Comparison of ENCODE assay signal across 11 mouse cellular contexts in genomic region chr3:109286590-109286989, GRCm38 (mm10). TPM values are rescaled to one million over a fixed set of nuclear protein-coding genes. Genes with fewer than 3 reads are reported as not detected.
DNase-seq lines count a peak whose midpoint lies in the region; ATAC-seq and TF ChIP-seq lines count a peak whose summit lies in the region.
"Had no signal": no experiment of that assay in that cellular context is flagged by ENCODE, and none has a peak within 500 bp of the region (broad histone marks: within the 10 kb centered on the region; RNA-seq: fewer than 3 reads in every experiment).

No protein-coding gene starts in this region.

- no peaks in the 10 kb centered on the region for H3K36me3 ChIP-seq in stomach, embryonic 14.5 days (ENCODE audit: control insufficient read depth, insufficient read depth, low read length)
- H3K36me3 ChIP-seq in stomach, postnatal 0 days (ENCODE audit: control insufficient read depth, insufficient read depth, low read length) = no peaks in the 10 kb centered on the region
- H3K36me3 ChIP-seq in stomach, embryonic 16.5 days (ENCODE audit: control insufficient read depth, insufficient read depth, low read length) = no peaks in the 10 kb centered on the region
- no peaks in the 10 kb centered on the region for H3K36me3 ChIP-seq in forebrain, embryonic 13.5 days (ENCODE audit: poor library complexity, severe bottlenecking)
- H3K36me3 ChIP-seq: neural tube, embryonic 15.5 days had no signal

- no peak overlapping the region for H3K4me3 ChIP-seq in stomach, embryonic 14.5 days (ENCODE audit: low read depth, low read length)
- no peak overlapping the region for H3K4me3 ChIP-seq in stomach, postnatal 0 days (ENCODE audit: low read depth, low read length)
- no peak overlapping the region for H3K4me3 ChIP-seq in stomach, embryonic 16.5 days (replicated peaks; ENCODE audit: low read length)
- H3K4me3 ChIP-seq in forebrain, embryonic 13.5 days = no peak overlapping the region
- H3K4me3 ChIP-seq: neural tube, embryonic 15.5 days had no signal

- H3K4me2 ChIP-seq in stomach, embryonic 14.5 days (replicated peaks; ENCODE audit: low read depth, low read length) = no peak overlapping the region
- no peak overlapping the region for H3K4me2 ChIP-seq in stomach, postnatal 0 days (replicated peaks; ENCODE audit: low read depth)
- H3K4me2 ChIP-seq in stomach, embryonic 16.5 days (ENCODE audit: low read depth, low read length) = no peak overlapping the region
- no peak overlapping the region for H3K4me2 ChIP-seq in forebrain, embryonic 13.5 days
- H3K4me2 ChIP-seq: neural tube, embryonic 15.5 days had no signal

- 19% methylated on average over 1 of the region's 1 CpGs for whole genome bisulfite sequencing in stomach, embryonic 14.5 days
- WGBS in stomach, postnatal 0 days = 38% methylated on average over 1 of the region's 1 CpGs
- 16% methylated on average over 1 of the region's 1 CpGs for WGBS in stomach, embryonic 16.5 days
- WGBS in forebrain, embryonic 13.5 days = 96% methylated on average over 1 of the region's 1 CpGs

- no peak overlapping the region for H3K27ac ChIP-seq in stomach, embryonic 14.5 days (ENCODE audit: low read length)
- no peak overlapping the region for H3K27ac ChIP-seq in stomach, postnatal 0 days (replicated peaks)
- no peak overlapping the region for H3K27ac ChIP-seq in stomach, embryonic 16.5 days (ENCODE audit: low read length)
- no peak overlapping the region for H3K27ac ChIP-seq in forebrain, embryonic 13.5 days
- H3K27ac ChIP-seq: neural tube, embryonic 15.5 days had no signal

- no peaks in the 10 kb centered on the region for H3K9me3 ChIP-seq in stomach, embryonic 14.5 days (ENCODE audit: control insufficient read depth, low read depth, low read length)
- no peaks in the 10 kb centered on the region for H3K9me3 ChIP-seq in stomach, postnatal 0 days (ENCODE audit: control insufficient read depth, low read length)
- H3K9me3 ChIP-seq in stomach, embryonic 16.5 days (replicated peaks; ENCODE audit: control insufficient read depth, low read length) = no peaks in the 10 kb centered on the region
- no peaks in the 10 kb centered on the region for H3K9me3 ChIP-seq in forebrain, embryonic 13.5 days (replicated peaks)
- H3K9me3 ChIP-seq: neural tube, embryonic 15.5 days had no signal

- no peaks in the 10 kb centered on the region; the same call in 1 of the 2 replicates for H3K4me1 ChIP-seq in stomach, embryonic 14.5 days (ENCODE audit: control insufficient read depth, insufficient read depth, low read length)
- no peaks in the 10 kb centered on the region for H3K4me1 ChIP-seq in stomach, postnatal 0 days (replicated peaks; ENCODE audit: control insufficient read depth, insufficient read depth)
- no peaks in the 10 kb centered on the region for H3K4me1 ChIP-seq in stomach, embryonic 16.5 days (ENCODE audit: control insufficient read depth, insufficient read depth, low read length)
- no peaks in the 10 kb centered on the region for H3K4me1 ChIP-seq in forebrain, embryonic 13.5 days
- H3K4me1 ChIP-seq: neural tube, embryonic 15.5 days had no signal

- no peak; the same call in 1 of the 2 replicates for TF ChIP-seq CTCF in stomach, postnatal 0 days (IDR thresholded peaks at IDR 0.05; ENCODE audit: low read depth)

- TF ChIP-seq EP300 in stomach, postnatal 0 days (optimal IDR thresholded peaks at IDR 0.05) = no peak

- intact Hi-C loops in heart, postnatal 25 days (cut with DNase I) = no loop called here

- no peak for DNase-seq in stomach, postnatal 0 days (ENCODE audit: low spot score)
- DNase-seq in c-Kit-positive CD71-negative TER-119-negative erythroid progenitor cells, embryonic 14.5 days (ENCODE audit: low read depth) = peak; percentile 14
- DNase-seq in heart, postnatal 25 days (ENCODE audit: low spot score) = peak; percentile 74
- DNase-seq in spleen, postnatal 10 days (ENCODE audit: low spot score in 2 of 2) = no peak
- no peak for DNase-seq in right cerebral cortex, adult 18-20 months
- DNase-seq: cerebellum, postnatal 10 days; forebrain, postnatal 0 days had no signal

- no peak overlapping the region for H3K9ac ChIP-seq in stomach, embryonic 14.5 days (replicated peaks; ENCODE audit: low read depth, low read length)
- H3K9ac ChIP-seq in stomach, postnatal 0 days (ENCODE audit: low read length) = no peak overlapping the region
- no peak overlapping the region for H3K9ac ChIP-seq in stomach, embryonic 16.5 days (ENCODE audit: low read length)
- no peak overlapping the region for H3K9ac ChIP-seq in forebrain, embryonic 13.5 days
- H3K9ac ChIP-seq: forebrain, postnatal 0 days; neural tube, embryonic 15.5 days had no signal

- peak; percentile 90 for ATAC-seq in stomach, embryonic 14.5 days (ENCODE audit: insufficient number of reproducible peaks, insufficient read depth, low FRiP score, low read depth)
- no peak; the same call in 1 of the 2 replicates for ATAC-seq in stomach, postnatal 0 days (ENCODE audit: low FRiP score, low TSS enrichment)
- ATAC-seq in stomach, embryonic 16.5 days (ENCODE audit: insufficient read depth, low FRiP score) = peak; percentile 89
- no peak for ATAC-seq in forebrain, embryonic 13.5 days
- ATAC-seq: forebrain, postnatal 0 days had no signal

- H3K27me3 ChIP-seq in stomach, embryonic 14.5 days (ENCODE audit: control insufficient read depth, insufficient read depth, low read length) = no peaks in the 10 kb centered on the region
- H3K27me3 ChIP-seq in stomach, postnatal 0 days (ENCODE audit: control insufficient read depth, insufficient read depth, low read length) = no peaks in the 10 kb centered on the region
- H3K27me3 ChIP-seq in stomach, embryonic 16.5 days (ENCODE audit: control insufficient read depth, insufficient read depth, low read length) = no peaks in the 10 kb centered on the region
- no peaks in the 10 kb centered on the region for H3K27me3 ChIP-seq in forebrain, embryonic 13.5 days
- H3K27me3 ChIP-seq: neural tube, embryonic 15.5 days had no signal

RNA-seq across cellular contexts. Expression of gene Vav3, which starts 53.9 kb away (rescaled TPM):
- 16.3 and 18.4 TPM in 2 replicates for polyA plus RNA-seq in stomach, embryonic 14.5 days (2014; fragmentation: Nextera tagmentation; extraction: Ambion mirVana)
- polyA plus RNA-seq in stomach, postnatal 0 days (2015; fragmentation: Nextera tagmentation; extraction: Ambion mirVana) = 20.2 and 20.4 TPM in 2 replicates
- total RNA-seq in heart, postnatal 25 days (2021) = 1 to 10 TPM; 6.2 to 6.3 TPM
- 20.5 and 27.0 TPM in 2 replicates for polyA plus RNA-seq in stomach, embryonic 16.5 days (2015; fragmentation: Nextera tagmentation; extraction: Ambion mirVana)
- polyA plus RNA-seq in forebrain, embryonic 13.5 days (2015; fragmentation: Nextera tagmentation; extraction: Ambion mirVana) = 6.5 and 10.1 TPM in 2 replicates

Comparison
In these comparisons a context has a peak if more than half of its experiments do, and no peak if none do; other contexts are left out.
1. ATAC-seq: peak in stomach, embryonic 14.5 days (single experiment) and stomach, embryonic 16.5 days (single experiment); none in stomach, postnatal 0 days (single experiment) and forebrain, embryonic 13.5 days (single experiment).
2. DNase-seq: peak in c-Kit-positive CD71-negative TER-119-negative erythroid progenitor cells, embryonic 14.5 days (single experiment) and heart, postnatal 25 days (single experiment); none in stomach, postnatal 0 days (single experiment), spleen, postnatal 10 days (0 of 2) and right cerebral cortex, adult 18-20 months (single experiment).